Mouse (Mus musculus) thymus, adult 18-20 months (tissue): ENCODE results near the gene Apobr.

Source experiments
- DNase-seq, 2 experiments: peaks; one replicate each; pipeline ENCODE4 v3.0.0; 2022; ENCODE audit warnings: mixed read lengths in 2 of 2

Apobr gene

GRCm38 (mm10) chr7:126584506-126584977, at the start of gene Apobr:
Apobr (plus strand) TSS chr7:126584942.
- peak; percentile 22 to 48 for DNase-seq

DNA sequence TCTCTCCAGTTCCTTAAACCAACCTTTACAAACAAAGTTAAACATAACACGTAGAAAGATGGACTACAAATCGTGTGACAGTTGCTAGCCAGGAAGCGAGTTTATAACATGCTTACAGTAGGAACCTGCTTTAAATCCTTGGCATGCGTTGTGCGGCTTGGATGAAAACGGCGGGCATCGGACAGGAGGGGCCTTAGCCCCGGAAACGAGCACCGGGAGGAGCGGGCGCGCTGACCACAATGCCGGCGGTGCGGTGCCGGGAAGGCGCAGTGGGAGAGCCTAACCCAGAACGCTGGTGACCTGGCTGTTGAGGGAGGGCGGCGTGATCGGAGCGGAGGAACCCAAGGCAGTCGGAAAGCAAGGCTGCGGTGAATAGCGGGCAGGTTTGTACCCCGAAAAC, 49.0 kb upstream of the Apobr start:
- DNase-seq: no peak

DNA sequence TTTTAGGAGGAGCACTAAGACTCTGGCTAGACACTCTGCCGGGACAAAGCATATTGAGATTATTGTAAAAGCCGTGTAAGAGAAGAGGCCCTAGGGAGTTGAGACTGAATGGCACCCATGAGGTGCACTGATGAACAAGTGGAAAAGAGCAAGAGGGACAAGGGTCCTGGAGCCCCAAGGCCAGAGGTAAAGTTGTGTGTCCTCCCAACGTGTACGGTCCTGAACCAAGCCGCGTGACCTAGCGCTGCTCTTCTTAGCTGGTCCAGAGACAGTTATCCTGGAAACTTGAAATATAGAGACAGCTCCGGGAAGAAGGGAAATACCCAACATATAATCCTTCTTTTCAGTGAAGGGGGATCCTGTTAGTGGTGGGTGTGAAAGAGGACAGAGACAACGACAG, 48.3 kb upstream of the Apobr start:
- no peak for DNase-seq

DNA sequence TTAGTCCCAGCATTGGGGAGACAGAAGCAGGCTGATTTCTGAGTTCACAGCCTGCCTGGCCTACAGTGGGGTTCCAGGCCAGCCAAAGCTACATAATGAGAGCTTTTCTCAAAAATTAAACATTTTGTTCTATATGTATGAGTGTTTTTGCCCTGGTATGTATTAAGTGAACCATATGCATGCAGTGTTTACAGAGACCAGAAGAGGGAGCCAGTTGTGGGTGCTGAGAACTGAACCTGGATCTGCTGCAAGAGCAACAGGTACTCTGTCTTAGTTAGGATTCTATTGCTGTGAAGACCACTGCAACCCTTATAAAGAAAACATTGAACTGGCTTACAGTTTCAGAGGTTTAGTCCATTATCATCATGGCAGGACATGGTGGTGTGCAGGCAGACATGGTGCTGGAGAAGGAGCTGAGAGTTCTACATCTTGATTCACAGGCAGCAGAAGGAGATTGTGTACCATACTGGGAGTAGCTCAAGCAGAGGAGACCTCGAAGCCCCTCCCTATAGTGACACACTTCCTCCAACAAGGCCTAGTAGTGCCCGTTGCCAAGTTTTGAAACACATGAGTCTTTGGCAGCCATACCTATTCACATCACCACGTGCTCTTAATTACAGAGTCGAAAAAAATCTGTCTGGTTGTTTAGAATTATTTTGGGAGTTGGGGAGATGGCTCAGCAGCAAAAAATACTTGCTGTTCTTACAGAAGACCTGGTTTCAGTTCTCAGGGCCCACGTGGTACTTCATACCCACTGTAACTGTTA, 46.7 kb upstream of the Apobr start:
- no peak for DNase-seq

- no peak for DNase-seq
Measured at GRCm38 (mm10) chr7:126541661-126542060, 43.1 kb upstream of the Apobr start.

- no peak for DNase-seq
Measured at GRCm38 (mm10) chr7:126545631-126546030, 39.1 kb upstream of the Apobr start.

DNA sequence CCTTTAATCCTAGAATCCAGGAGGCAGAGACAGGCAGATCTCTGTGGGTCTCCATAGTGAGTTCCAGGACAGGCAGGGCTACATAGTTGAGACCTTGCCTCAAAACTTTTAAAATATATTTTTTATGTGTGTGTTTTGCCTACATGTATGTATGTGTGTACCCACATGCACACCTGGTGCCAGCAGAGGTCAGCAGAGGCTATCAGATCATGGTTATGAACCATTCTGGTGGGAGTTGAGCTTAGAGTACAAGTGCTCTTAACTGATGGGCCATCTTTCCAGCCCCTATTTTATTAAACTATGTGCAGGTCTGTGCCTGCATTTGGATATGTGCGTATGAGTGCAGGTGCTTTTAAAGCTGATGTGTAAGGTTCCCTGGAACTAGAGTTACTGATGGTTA, 29.9 kb upstream of the Apobr start:
- no peak for DNase-seq

DNA sequence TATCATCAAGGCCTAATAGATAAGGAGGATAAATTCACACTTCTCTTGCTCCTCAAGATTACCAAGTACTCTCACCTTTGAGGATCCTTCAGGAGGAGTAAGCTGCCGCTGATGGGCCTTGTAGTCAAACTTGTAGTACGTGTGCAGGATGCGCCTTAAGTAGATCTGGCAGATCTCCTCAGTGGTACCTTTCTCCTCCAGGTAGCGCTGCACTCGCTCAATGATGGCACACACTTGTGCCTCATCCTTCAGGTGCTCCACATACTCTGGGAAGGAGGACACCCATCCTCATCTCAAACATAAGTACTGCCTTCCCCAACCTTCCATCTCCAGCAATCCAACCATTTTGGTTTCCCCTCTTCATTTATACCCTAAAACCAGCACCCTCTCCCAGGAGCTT, 28.1 kb upstream of the Apobr start:
- DNase-seq: no peak

GRCm38 (mm10) chr7:126565693-126566092, 19.0 kb upstream of the Apobr start:
- DNase-seq: no peak

DNA sequence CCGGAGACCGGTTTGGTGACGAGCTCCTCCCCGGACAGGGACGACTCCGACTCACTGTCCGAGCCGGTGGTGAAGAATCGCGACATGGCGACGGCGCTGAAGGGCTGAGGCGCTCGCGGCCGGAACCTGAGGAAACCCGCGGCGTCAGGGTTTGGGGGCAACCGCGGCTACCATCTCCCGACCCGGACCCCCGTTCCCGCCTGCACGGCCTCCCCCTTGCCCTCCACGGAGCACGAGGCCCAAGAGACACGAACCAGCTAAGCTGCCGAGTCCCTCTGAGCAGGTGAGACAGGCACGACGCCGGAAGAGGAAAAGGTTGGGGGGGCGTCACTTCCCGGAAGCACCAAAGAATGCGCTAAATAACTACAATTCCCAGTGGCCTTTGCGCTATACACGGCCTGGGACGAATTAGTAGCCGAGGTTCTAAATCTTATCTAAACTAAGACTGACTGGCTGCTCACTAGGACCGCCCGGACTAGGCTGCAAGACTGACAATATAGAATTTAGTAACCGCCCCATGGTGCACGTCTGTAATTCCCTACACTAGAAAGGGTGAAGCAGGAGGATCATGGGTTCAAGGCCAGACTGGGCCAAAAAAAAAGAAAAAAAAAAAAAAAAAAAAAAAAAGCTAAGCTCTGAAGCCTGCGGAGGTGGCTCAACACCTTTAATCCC, 18.5 kb upstream of the Apobr start, which contains the start of gene Eif3c:
TSS of gene Eif3c (minus strand) at position 318 of the 672 bp plus-strand sequence.
- DNase-seq: peak; percentile 69 to 77

GRCm38 (mm10) chr7:126576946-126577345, 7.8 kb upstream of the Apobr start:
- no peak for DNase-seq

GRCm38 (mm10) chr7:126579172-126579571, 5.6 kb upstream of the Apobr start:
- DNase-seq: peak; percentile 30 to 47

GRCm38 (mm10) chr7:126581661-126582060, 3.1 kb upstream of the Apobr start:
- DNase-seq: no peak

DNA sequence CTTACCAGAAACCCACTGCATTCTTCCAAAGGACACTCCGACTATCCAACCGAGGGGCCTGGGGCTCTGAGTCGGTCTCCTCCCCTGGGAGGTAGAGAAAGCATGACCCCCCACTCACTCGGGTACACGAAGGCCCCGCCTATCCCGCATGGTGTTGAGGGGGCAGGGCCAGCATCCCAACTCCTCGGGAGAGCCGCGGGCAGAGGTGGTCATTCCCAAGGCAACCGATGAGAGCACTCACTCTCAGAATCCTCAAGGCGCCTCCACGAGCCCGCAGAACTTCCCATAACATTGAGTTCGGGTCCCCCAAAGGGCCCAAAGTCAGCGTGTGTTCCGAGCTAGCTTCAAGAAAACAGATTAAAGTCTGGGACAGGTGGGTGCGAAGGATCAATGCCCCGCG, 2.0 kb upstream of the Apobr start:
- DNase-seq: peak; percentile 15 to 50

DNA sequence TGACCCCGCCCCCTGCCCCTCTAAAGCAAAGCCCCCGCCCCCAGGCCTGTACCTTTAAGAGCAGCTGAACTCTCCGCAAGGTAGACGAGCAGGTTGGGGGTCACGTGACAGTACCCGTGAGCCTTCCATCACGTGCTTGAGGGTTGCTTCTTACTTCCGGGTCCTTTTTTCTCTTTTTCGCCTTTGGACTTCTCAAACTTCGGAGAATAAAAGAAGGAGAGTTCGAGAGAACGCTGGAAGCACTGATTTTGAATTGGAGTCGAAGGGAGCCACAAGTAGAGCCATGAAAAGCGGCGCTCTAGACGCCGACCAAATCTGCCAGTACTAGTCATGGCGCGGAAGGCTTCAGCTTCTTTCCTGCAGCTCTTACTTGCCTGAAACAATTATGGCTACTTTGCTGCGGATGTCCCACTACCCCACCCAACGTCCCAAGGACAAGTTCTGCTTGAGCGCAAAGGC, 1.5 kb upstream of the Apobr start:
- peak; percentile 71 to 84 for DNase-seq

DNA sequence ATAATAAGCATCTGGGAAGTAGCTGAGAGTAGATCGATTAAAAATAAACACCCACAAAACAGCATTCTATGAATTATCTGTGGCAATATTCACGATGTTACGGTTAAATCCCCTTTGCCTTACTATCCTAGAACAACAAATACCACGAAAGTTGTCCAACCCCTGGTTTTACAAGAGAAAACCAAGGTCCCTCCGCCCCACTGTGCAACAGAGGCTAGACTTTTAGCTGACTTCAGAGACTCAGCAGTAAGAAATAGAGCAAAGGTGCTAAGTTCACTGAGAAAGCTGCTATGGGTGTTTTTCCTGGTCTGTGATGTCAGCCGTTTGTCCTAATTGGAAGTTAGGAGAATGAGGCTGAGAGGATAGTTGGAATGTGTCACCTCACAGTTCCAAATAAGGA, 981 bp upstream of the Apobr start:
- DNase-seq: no peak

DNA sequence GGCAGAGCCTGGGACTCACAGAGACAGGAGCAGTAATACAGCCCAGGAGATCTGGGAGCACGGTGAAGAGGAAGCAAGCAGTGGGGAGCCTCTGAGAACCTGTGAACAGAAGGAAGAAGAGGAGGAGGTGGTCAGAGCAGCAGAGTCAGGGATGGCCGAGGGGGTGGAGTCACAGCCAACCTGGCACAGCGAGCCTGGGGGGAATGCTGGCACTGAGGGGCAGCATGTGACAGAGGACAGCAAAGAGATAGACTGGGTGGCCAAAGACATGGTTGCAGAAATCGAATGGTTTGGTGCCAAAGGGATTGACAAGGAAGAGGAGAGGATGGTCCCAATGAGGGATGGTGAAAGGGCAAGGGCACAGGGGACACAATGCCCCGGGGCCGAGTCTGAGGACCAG, 975 bp downstream of the Apobr start, which contains the start of gene Cln3:
TSS of gene Cln3 (minus strand) at position 101 of the 400 bp plus-strand sequence.
- DNase-seq: no peak

DNA sequence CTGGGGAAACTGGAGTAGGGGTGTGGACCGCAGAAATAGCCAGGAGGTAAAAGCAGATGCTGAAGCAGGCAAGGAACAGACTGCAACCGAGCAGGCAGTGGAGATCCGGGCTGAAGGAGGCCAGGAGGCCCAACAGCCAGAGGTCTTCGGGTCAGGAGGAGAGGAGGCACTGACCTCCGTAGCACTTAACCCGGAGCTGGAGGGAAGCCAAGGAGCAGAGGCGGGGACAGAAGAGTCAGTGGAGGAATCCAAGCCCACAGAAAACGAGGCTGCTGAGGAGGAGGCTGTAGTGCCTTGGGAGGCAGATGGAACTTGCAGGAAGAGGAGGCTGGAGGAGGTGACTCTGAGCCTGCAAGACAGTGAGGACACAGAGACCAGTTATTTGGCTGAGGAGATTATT, 2.1 kb downstream of the Apobr start:
- no peak for DNase-seq

- no peak for DNase-seq
Measured at GRCm38 (mm10) chr7:126587779-126588178, 3.0 kb downstream of the Apobr start.

DNA sequence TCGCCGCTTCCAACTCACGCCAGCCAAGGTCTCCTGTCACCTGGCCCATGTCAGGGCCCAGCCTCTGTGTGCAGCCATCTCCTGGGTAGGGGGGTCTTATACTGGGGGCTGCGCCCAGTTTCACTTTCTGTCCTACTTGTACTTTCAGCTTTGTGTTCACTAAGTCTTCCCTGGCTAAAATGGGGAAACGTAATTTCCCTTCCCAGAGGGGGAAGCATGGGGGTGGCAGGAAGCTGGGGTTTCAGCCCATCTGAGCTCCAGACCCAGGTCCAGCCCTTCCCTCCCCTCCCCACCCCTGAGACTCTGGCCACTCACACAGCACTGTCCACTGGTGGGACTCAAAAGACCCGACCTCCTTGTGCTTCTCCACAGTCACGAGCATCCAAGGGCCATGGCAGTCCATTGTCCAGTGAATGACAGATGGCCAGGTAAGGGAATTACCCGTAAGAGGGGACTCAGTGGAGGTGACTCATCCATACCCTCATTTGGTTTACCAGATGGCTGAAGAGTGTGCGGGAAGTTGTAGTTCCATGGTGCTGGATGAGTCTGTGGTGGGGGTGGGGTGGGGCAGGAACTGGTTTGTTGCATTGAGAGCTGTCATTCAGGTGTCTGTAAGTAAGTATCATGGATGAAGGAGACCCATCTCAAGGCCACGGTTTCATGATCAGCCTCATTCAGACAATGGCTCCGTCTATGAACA, 10.3 kb downstream of the Apobr start, which contains the start of gene Il27:
TSS of gene Il27 (minus strand) at position 80 of the 700 bp plus-strand sequence.
- DNase-seq: no peak

GRCm38 (mm10) chr7:126595890-126596289, 11.1 kb downstream of the Apobr start:
- no peak for DNase-seq

GRCm38 (mm10) chr7:126596414-126596813, 11.7 kb downstream of the Apobr start:
- DNase-seq: no peak

GRCm38 (mm10) chr7:126598919-126599318, 14.2 kb downstream of the Apobr start:
- DNase-seq: no peak
